Mouse (Mus musculus) layer of hippocampus, adult 9-10 months (tissue): ENCODE data around the gene Nova1.

Experiments
- DNase-seq: peaks from one replicate; pipeline ENCODE4 v3.0.0; 2022; ENCODE audit warnings: low spot score

Nova1 gene

GRCm38 (mm10) chr12:46818856-46819347 is at the start of gene Nova1:
TSS of gene Nova1 (minus strand) at chr12:46818929.
- no peak for DNase-seq

- peak; percentile 91 for DNase-seq
Observed at GRCm38 (mm10) chr12:46819348-46820022, 756 bp upstream of the Nova1 start.

- no peak for DNase-seq
Observed at GRCm38 (mm10) chr12:46818021-46818855, 491 bp downstream of the Nova1 start.

GRCm38 (mm10) chr12:46817211-46817803 is 1.4 kb downstream of the Nova1 start:
- no peak for DNase-seq

GRCm38 (mm10) chr12:46816291-46816690 is 2.4 kb downstream of the Nova1 start:
- DNase-seq: no peak

GRCm38 (mm10) chr12:46815697-46816096 is 3.0 kb downstream of the Nova1 start:
- DNase-seq: no peak

- DNase-seq: no peak
Observed at GRCm38 (mm10) chr12:46814820-46815219, 3.9 kb downstream of the Nova1 start.

- no peak for DNase-seq
Observed at GRCm38 (mm10) chr12:46801311-46801710, 17.4 kb downstream of the Nova1 start.

- DNase-seq: no peak
Observed at GRCm38 (mm10) chr12:46782301-46783280, 36.1 kb downstream of the Nova1 start.

GRCm38 (mm10) chr12:46781481-46781880 is 37.2 kb downstream of the Nova1 start:
- no peak for DNase-seq

GRCm38 (mm10) chr12:46780983-46781382 is 37.7 kb downstream of the Nova1 start:
- no peak for DNase-seq

- DNase-seq: no peak
Observed at GRCm38 (mm10) chr12:46759450-46759849, 59.3 kb downstream of the Nova1 start.

- DNase-seq: no peak
Observed at GRCm38 (mm10) chr12:46754325-46754848, 64.3 kb downstream of the Nova1 start.

- DNase-seq: no peak
Observed at GRCm38 (mm10) chr12:46753096-46753495, 65.6 kb downstream of the Nova1 start.

GRCm38 (mm10) chr12:46733261-46733660 is 85.5 kb downstream of the Nova1 start:
- no peak for DNase-seq

GRCm38 (mm10) chr12:46731943-46732342 is 86.8 kb downstream of the Nova1 start:
- DNase-seq: no peak

- DNase-seq: no peak
Observed at GRCm38 (mm10) chr12:46721914-46722313, 96.8 kb downstream of the Nova1 start.

GRCm38 (mm10) chr12:46719076-46719475 is 99.7 kb downstream of the Nova1 start:
- no peak for DNase-seq

GRCm38 (mm10) chr12:46710094-46710493 is 108.6 kb downstream of the Nova1 start:
- no peak for DNase-seq

GRCm38 (mm10) chr12:46709475-46709874 is 109.3 kb downstream of the Nova1 start:
- DNase-seq: no peak

- no peak for DNase-seq
Observed at GRCm38 (mm10) chr12:46700202-46700601, 118.5 kb downstream of the Nova1 start.
